Mouse (Mus musculus): Measurements from ENCODE around the gene Add1. TPM values are rescaled to one million over a fixed set of nuclear protein-coding genes. Genes with fewer than 3 reads are reported as not detected.
"Not testable (repeated sequence)": the region's sequence is repeated elsewhere in the genome, so short reads cannot be mapped to it uniquely, and the experiment has no call there.

Gene Add1
- polyA plus RNA-seq, 1 experiment from 2014 or later: 222 TPM

- H3K9ac ChIP-seq (replicated peaks): no peak overlapping the region
- no peak overlapping the region for H3K4me3 ChIP-seq
- no peaks in the 10 kb centered on the region for H3K36me3 ChIP-seq
- WGBS: 75% methylated on average over 5 of the region's 5 CpGs
- H3K27ac ChIP-seq (replicated peaks): no peak overlapping the region
- peaks cover 23% of the 10 kb centered on the region for H3K4me1 ChIP-seq
- no peaks in the 10 kb centered on the region for H3K27me3 ChIP-seq
- no peak for ATAC-seq (replicated peaks)
- no peak overlapping the region for H3K4me2 ChIP-seq (replicated peaks)
- no peaks in the 10 kb centered on the region for H3K9me3 ChIP-seq
Observed at GRCm38 (mm10) chr5:34587881-34588280, 14.4 kb downstream of the Add1 start.

GRCm38 (mm10) chr5:34590059-34590458 is 16.6 kb downstream of the Add1 start:
- peaks cover 3% of the 10 kb centered on the region; the same call in 1 of the 2 replicates for H3K36me3 ChIP-seq
- H3K4me2 ChIP-seq (replicated peaks): no peak overlapping the region
- no peak overlapping the region for H3K27ac ChIP-seq (replicated peaks)
- 14% methylated on average over 5 of the region's 5 CpGs for WGBS
- H3K4me3 ChIP-seq: no peak overlapping the region
- H3K27me3 ChIP-seq: no peaks in the 10 kb centered on the region
- H3K4me1 ChIP-seq: peaks cover 23% of the 10 kb centered on the region
- no peak for ATAC-seq (replicated peaks)
- H3K9me3 ChIP-seq: no peaks in the 10 kb centered on the region
- H3K9ac ChIP-seq (replicated peaks): no peak overlapping the region

GRCm38 (mm10) chr5:34590702-34591101 is 17.2 kb downstream of the Add1 start:
- H3K36me3 ChIP-seq: peaks cover 3% of the 10 kb centered on the region; the same call in 1 of the 2 replicates
- H3K4me2 ChIP-seq (replicated peaks): no peak overlapping the region
- H3K9ac ChIP-seq (replicated peaks): no peak overlapping the region
- H3K27ac ChIP-seq (replicated peaks): 0 out of 2 replicates have a peak overlapping the region, but pooled peaks have one; percentile 15
- no peaks in the 10 kb centered on the region for H3K9me3 ChIP-seq
- H3K4me1 ChIP-seq: peaks cover 23% of the 10 kb centered on the region
- no peak overlapping the region for H3K4me3 ChIP-seq
- ATAC-seq (replicated peaks): no peak
- 12% methylated on average over 4 of the region's 4 CpGs for WGBS
- no peaks in the 10 kb centered on the region for H3K27me3 ChIP-seq

- Histone ChIP-seq H3K4me3 (no peak overlapping the region), H3K9ac (replicated peaks) (no peak overlapping the region), H3K36me3 (peaks cover 3% of the 10 kb centered on the region; the same call in 1 of the 2 replicates), H3K4me1 (peaks cover 23% of the 10 kb centered on the region), H3K4me2 (replicated peaks) (no peak overlapping the region), H3K27ac (replicated peaks) (peak overlapping the region; percentile 43; the same call in 1 of the 2 replicates), H3K9me3 (no peaks in the 10 kb centered on the region), H3K27me3 (no peaks in the 10 kb centered on the region)
- ATAC-seq (replicated peaks): no peak; the same call in 1 of the 2 replicates
- 8% methylated on average over 5 of the region's 5 CpGs for WGBS
Observed at GRCm38 (mm10) chr5:34591388-34592004, 18.0 kb downstream of the Add1 start.

GRCm38 (mm10) chr5:34592224-34592623 is 18.8 kb downstream of the Add1 start:
- H3K27me3 ChIP-seq; H3K36me3 ChIP-seq; H3K27ac ChIP-seq (replicated peaks); H3K4me3 ChIP-seq; H3K4me2 ChIP-seq (replicated peaks); H3K9ac ChIP-seq (replicated peaks); H3K9me3 ChIP-seq; ATAC-seq (replicated peaks): not testable (repeated sequence)
- WGBS: 50% methylated on average over 5 of the region's 5 CpGs
- peaks cover 18% of the 10 kb centered on the region for H3K4me1 ChIP-seq

GRCm38 (mm10) chr5:34592666-34593065 is 19.2 kb downstream of the Add1 start:
- Histone ChIP-seq H3K9me3 (no peaks in the 10 kb centered on the region), H3K4me1 (peaks cover 16% of the 10 kb centered on the region), H3K4me3 (no peak overlapping the region), H3K27ac (replicated peaks) (no peak overlapping the region), H3K9ac (replicated peaks) (no peak overlapping the region), H3K36me3 (peaks cover 3% of the 10 kb centered on the region; the same call in 1 of the 2 replicates), H3K27me3 (no peaks in the 10 kb centered on the region), H3K4me2 (replicated peaks) (no peak overlapping the region)
- WGBS: 87% methylated on average over 6 of the region's 6 CpGs
- no peak for ATAC-seq (replicated peaks)

GRCm38 (mm10) chr5:34593202-34593727 is 19.8 kb downstream of the Add1 start:
- peaks cover 4% of the 10 kb centered on the region for H3K36me3 ChIP-seq
- H3K4me3 ChIP-seq: no peak overlapping the region
- no peak overlapping the region for H3K27ac ChIP-seq (replicated peaks)
- no peak overlapping the region for H3K4me2 ChIP-seq (replicated peaks)
- ATAC-seq (replicated peaks): no peak
- H3K9ac ChIP-seq (replicated peaks): no peak overlapping the region
- no peaks in the 10 kb centered on the region for H3K27me3 ChIP-seq
- WGBS: 93% methylated on average over 9 of the region's 9 CpGs
- H3K9me3 ChIP-seq: no peaks in the 10 kb centered on the region
- H3K4me1 ChIP-seq: peaks cover 16% of the 10 kb centered on the region

GRCm38 (mm10) chr5:34604576-34604975 is 31.1 kb downstream of the Add1 start:
- WGBS: 93% methylated on average over 5 of the region's 5 CpGs
- H3K4me1 ChIP-seq: no peaks in the 10 kb centered on the region
- H3K27ac ChIP-seq (replicated peaks): no peak overlapping the region
- ATAC-seq (replicated peaks): no peak
- no peak overlapping the region for H3K4me3 ChIP-seq
- H3K9me3 ChIP-seq: no peaks in the 10 kb centered on the region
- H3K36me3 ChIP-seq: peaks cover 63% of the 10 kb centered on the region
- H3K4me2 ChIP-seq (replicated peaks): no peak overlapping the region
- H3K9ac ChIP-seq (replicated peaks): no peak overlapping the region
- no peaks in the 10 kb centered on the region for H3K27me3 ChIP-seq

- 87% methylated on average over 8 of the region's 8 CpGs for WGBS
- Histone ChIP-seq H3K4me3 (no peak overlapping the region), H3K27me3 (no peaks in the 10 kb centered on the region), H3K4me2 (replicated peaks) (no peak overlapping the region), H3K9ac (replicated peaks) (no peak overlapping the region), H3K27ac (replicated peaks) (no peak overlapping the region), H3K9me3 (no peaks in the 10 kb centered on the region), H3K36me3 (peaks cover 75% of the 10 kb centered on the region), H3K4me1 (no peaks in the 10 kb centered on the region)
- no peak for ATAC-seq (replicated peaks)
Observed at GRCm38 (mm10) chr5:34607100-34607880, 33.8 kb downstream of the Add1 start.

- Histone ChIP-seq H3K4me3 (no peak overlapping the region), H3K9me3 (no peaks in the 10 kb centered on the region), H3K4me2 (replicated peaks) (no peak overlapping the region), H3K36me3 (peaks cover 74% of the 10 kb centered on the region), H3K27ac (replicated peaks) (no peak overlapping the region), H3K27me3 (no peaks in the 10 kb centered on the region), H3K9ac (replicated peaks) (no peak overlapping the region), H3K4me1 (no peaks in the 10 kb centered on the region)
- no peak for ATAC-seq (replicated peaks)
- 82% methylated on average over 3 of the region's 3 CpGs for WGBS
Observed at GRCm38 (mm10) chr5:34608226-34608625, 34.8 kb downstream of the Add1 start.

- Histone ChIP-seq H3K9ac (replicated peaks) (no peak overlapping the region), H3K36me3 (peaks cover 87% of the 10 kb centered on the region), H3K27ac (replicated peaks) (no peak overlapping the region), H3K4me1 (no peaks in the 10 kb centered on the region), H3K4me2 (replicated peaks) (no peak overlapping the region), H3K4me3 (no peak overlapping the region), H3K27me3 (no peaks in the 10 kb centered on the region), H3K9me3 (no peaks in the 10 kb centered on the region)
- ATAC-seq (replicated peaks): no peak
- 97% methylated on average over 4 of the region's 4 CpGs for WGBS
Observed at GRCm38 (mm10) chr5:34609966-34610365, 36.5 kb downstream of the Add1 start.

- Histone ChIP-seq H3K27ac (replicated peaks) (no peak overlapping the region), H3K36me3 (peaks cover 73% of the 10 kb centered on the region), H3K27me3 (no peaks in the 10 kb centered on the region), H3K4me3 (no peak overlapping the region), H3K9ac (replicated peaks) (no peak overlapping the region), H3K4me2 (replicated peaks) (no peak overlapping the region), H3K4me1 (peaks cover 20% of the 10 kb centered on the region), H3K9me3 (no peaks in the 10 kb centered on the region)
- ATAC-seq (replicated peaks): no peak
- WGBS: 95% methylated on average over 2 of the region's 2 CpGs
Observed at GRCm38 (mm10) chr5:34632996-34633395, 59.5 kb downstream of the Add1 start.
